Mouse (Mus musculus) kidney, postnatal 0 days (tissue): ENCODE results near the gene Kctd17. TPM values are rescaled to one million over a fixed set of nuclear protein-coding genes. Genes with fewer than 3 reads are reported as not detected.

ENCODE experiments used
- ATAC-seq: fragments of 200-750 bp; cut with Nextera tagmentation; replicated peaks from 2 replicates; pipeline ENCODE4 v1.8.0; 2017; ENCODE audit warnings: low read depth, moderate number of reproducible peaks, moderate TSS enrichment, moderate library complexity; ENCODE audit not compliant: low FRiP score
- DNase-seq: peaks from one replicate; pipeline ENCODE4 v3.0.0-alpha.2; 2016; ENCODE audit warnings: low spot score
- H3K27ac ChIP-seq: fragments of 300-500 bp; sonication (generic); 2 replicates; pipeline ENCODE4 v1.5.1; 2014; ENCODE audit warnings: mild to moderate bottlenecking
- H3K27me3 ChIP-seq: fragments of 300-500 bp; sonication (generic); 2 replicates; pipeline ENCODE4 v1.6.1; 2014; ENCODE audit warnings: low read length, mixed read lengths; ENCODE audit not compliant: insufficient read depth
- H3K36me3 ChIP-seq: fragments of 300-500 bp; sonication (generic); 2 replicates; pipeline ENCODE4 v1.6.1; 2014; ENCODE audit warnings: low read length, mixed read lengths; ENCODE audit not compliant: insufficient read depth
- H3K4me1 ChIP-seq: fragments of 300-500 bp; sonication (generic); replicated peaks from 2 replicates; pipeline ENCODE4 v1.6.1; 2014; ENCODE audit warnings: antibody characterized with exemption, low read length, mixed read lengths; ENCODE audit not compliant: insufficient read depth
- H3K4me2 ChIP-seq: fragments of 300-500 bp; sonication (generic); 2 replicates; pipeline ENCODE4 v1.6.1; 2014; ENCODE audit warnings: mild to moderate bottlenecking, low read length, moderate library complexity, mixed read lengths
- H3K4me3 ChIP-seq: fragments of 300-500 bp; sonication (generic); replicated peaks from 2 replicates; pipeline ENCODE4 v1.5.1; 2014; ENCODE audit warnings: low read depth, low read length
- H3K9ac ChIP-seq: fragments of 300-500 bp; sonication (generic); 2 replicates; pipeline ENCODE4 v1.6.1; 2014; ENCODE audit warnings: low read depth, low read length
- H3K9me3 ChIP-seq: fragments of 300-500 bp; sonication (generic); replicated peaks from 2 replicates; pipeline ENCODE4 v1.6.1; 2016; ENCODE audit warnings: low read length, inconsistent platforms, mixed read lengths
- CTCF ChIP-seq: IDR thresholded peaks from 2 replicates; pipeline ENCODE4 v1.5.1; 2016; ENCODE audit warnings: antibody characterized with exemption, low read depth, mild to moderate bottlenecking, moderate library complexity
- WGBS: fragments of 180-500 bp; shearing (Covaris S2); extraction: QIAGEN DNeasy Blood & Tissue Kit; methylation state at CpG from one replicate; pipeline ENCODE4 v1.1.7; 2014; 5-methylcytosine and 5-hydroxymethylcytosine counted together
- polyA plus RNA-seq: library from polyadenylated mRNA; unstranded; fragments of >200 nt; fragmentation: Nextera tagmentation; extraction: Ambion mirVana; gene quantifications from 2 replicates; pipeline ENCODE4 v1.2.1, GENCODE M21; 2015

The Kctd17 gene
- 44.8 and 47.8 TPM in 2 replicates for polyA plus RNA-seq

DNA sequence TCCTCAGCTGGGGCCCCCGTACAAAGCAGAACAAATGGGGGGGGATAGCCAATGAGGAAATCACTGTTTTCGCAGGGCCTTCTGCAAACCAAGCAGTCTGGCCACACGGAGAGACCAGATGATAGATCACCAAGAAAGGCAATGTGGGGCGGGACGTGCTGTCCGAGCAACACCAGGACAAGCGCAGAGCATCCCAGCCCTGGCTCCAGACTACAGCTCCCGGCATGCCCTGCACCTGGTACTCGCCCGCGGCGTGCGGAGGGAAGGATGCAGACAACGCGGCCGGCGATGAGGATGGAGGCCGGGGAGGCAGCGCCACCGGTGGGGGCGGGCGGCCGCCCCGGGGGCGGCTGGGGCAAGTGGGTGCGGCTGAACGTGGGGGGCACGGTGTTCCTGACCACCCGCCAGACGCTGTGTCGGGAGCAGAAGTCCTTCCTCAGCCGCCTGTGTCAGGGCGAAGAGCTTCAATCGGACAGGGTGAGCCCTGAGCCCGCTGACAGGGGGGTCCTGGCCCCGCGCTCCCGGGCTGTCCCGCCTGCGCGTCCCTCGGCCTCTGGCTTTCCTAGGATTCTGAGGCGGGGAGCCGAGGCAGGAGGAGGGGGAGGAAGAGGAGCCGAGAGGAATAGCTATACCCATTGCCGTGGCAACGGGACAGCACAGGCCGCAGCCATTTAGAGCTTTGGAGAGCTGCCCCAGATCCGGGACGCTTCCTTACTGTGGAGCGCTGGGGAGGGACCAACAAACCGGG is at the start of gene Kctd17:
Gene Kctd17, plus strand, starts transcription at position 174 of the 748 bp plus-strand sequence.
- Histone ChIP-seq H3K4me1 (peaks cover 17% of the 10 kb centered on the region), H3K36me3 (peaks cover 6% of the 10 kb centered on the region; the same call in 1 of the 2 replicates), H3K27ac (peak within 1 kb of the TSS; percentile 76), H3K27me3 (no peaks in the 10 kb centered on the region), H3K4me2 (peak within 1 kb of the TSS; percentile 84), H3K4me3 (peak within 1 kb of the TSS; percentile 67), H3K9me3 (no peaks in the 10 kb centered on the region), H3K9ac (peak within 1 kb of the TSS; percentile 59)
- ATAC-seq (peak; percentile 47; the same call in 1 of the 2 replicates), DNase-seq (peak; percentile 89)
- TF ChIP-seq CTCF: no peak
- whole genome bisulfite sequencing: under 1% methylated on average over 51 of the region's 52 CpGs

DNA sequence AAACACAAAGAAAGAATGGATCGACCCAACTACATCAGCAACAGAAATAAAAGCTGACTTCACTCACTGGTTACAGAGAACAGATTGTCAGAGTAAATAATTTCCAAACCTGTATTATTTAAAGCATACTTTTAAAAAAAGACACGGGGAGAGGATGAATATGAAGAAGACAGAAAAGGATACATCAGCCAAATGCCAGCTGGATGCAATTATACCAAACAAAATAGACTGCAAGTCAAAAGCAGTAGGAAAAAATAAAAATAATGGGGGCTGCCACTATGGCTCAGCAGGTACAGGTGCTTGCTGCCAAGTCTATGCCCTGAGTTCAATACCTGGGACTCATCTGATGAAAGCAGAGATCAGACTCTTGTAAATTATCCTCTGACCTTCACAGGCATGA is 48.2 kb upstream of the Kctd17 start:
- DNase-seq (no peak), ATAC-seq (no peak)
- WGBS: 76% methylated on average over 2 of the region's 2 CpGs

DNA sequence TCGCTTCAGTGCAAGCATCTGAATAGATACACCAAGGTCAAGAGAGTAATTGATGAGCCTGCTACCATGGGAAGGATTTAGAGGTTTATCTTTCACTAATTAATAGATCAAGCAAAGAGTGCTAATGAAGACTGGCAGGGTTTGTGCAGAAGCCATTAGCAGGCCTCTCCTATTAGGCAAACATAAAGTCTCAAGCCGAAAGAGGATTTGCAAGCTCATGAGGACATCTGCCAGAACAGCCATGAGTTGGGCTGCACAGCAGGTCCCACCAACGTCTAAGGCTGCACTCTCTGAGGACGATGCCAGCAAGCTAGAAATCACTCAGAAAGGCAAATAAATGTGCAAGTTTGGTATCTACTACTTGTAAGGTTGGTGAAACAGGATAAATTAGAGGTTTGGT is 47.6 kb upstream of the Kctd17 start:
- Histone ChIP-seq H3K9ac (no peak overlapping the region), H3K27me3 (no peaks in the 10 kb centered on the region), H3K4me1 (no peaks in the 10 kb centered on the region), H3K4me2 (no peak overlapping the region), H3K27ac (no peak overlapping the region), H3K9me3 (no peaks in the 10 kb centered on the region), H3K36me3 (no peaks in the 10 kb centered on the region), H3K4me3 (no peak overlapping the region)
- DNase-seq: no peak
- no peak for ATAC-seq
- no peak for TF ChIP-seq CTCF
- 78% methylated on average over 4 of the region's 4 CpGs for WGBS

More for the DNA sequence above, 48.2 kb upstream of the Kctd17 start:
- H3K4me3 ChIP-seq: no peak overlapping the region
- no peak overlapping the region for H3K27ac ChIP-seq
- TF ChIP-seq CTCF: no peak
- no peaks in the 10 kb centered on the region for H3K27me3 ChIP-seq
- no peak overlapping the region for H3K4me2 ChIP-seq
- H3K9ac ChIP-seq: no peak overlapping the region
- H3K36me3 ChIP-seq: no peaks in the 10 kb centered on the region
- no peaks in the 10 kb centered on the region for H3K4me1 ChIP-seq
- H3K9me3 ChIP-seq: no peaks in the 10 kb centered on the region

DNA sequence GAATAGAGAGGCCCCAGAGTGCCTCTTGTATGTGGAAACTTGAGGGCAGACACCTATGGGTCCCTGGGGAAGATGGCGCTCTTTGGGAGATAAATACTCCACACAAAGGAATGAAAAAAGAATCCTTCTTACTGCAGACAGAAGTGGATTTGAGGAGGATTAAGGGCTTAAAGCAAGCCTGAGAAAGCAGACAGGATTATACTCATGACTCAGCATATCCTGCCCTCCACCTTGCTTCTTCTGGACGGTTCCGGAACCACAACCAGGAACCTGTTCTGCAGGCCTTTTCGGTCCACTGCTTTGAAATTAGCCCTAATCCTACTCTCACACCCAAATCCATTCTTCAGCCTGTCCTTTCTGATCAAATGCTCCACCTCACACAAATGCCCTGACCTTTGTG is 46.2 kb upstream of the Kctd17 start:
- no peaks in the 10 kb centered on the region for H3K9me3 ChIP-seq
- DNase-seq: no peak
- no peaks in the 10 kb centered on the region for H3K4me1 ChIP-seq
- no peaks in the 10 kb centered on the region for H3K36me3 ChIP-seq
- no peak overlapping the region for H3K4me3 ChIP-seq
- no peak for ATAC-seq
- TF ChIP-seq CTCF: no peak
- 91% methylated on average over 4 of the region's 4 CpGs for WGBS
- H3K9ac ChIP-seq: no peak overlapping the region
- H3K4me2 ChIP-seq: no peak overlapping the region
- no peaks in the 10 kb centered on the region for H3K27me3 ChIP-seq
- H3K27ac ChIP-seq: no peak overlapping the region

DNA sequence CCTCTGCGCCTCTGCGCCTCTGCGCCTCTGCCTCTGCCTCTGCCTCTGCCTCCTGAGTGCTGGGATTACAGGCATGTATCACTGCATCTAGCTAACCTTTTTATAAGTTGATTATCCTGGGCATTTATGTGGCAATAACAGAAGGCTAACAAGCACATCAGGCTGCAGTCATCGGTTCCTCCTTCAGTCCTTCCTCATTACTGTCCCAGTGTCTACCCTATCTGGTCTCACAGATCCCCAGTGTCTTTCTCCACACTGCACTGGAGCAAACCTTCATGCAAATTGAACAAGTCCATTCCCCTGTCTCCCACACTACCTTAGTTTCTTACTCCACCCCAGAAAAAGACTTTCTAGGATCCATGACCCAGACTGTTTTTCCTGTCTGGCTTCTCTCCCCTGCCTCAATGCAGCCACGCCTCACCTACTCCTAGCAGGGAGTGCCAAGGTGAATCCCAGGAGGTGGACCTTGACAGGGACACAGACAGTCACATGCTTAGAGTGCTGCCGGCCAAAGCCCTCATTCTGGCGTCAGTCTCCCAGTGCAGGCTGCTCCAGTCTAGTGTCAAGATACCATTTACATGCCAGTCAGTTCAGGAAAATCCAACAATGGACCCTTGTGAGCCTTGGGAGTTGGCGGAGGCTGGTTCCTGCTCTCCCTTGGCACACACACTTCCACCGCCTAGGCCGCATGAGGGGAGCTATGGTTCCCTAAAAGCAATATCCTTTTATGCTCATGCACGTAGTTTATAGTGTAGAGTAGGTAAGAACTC is 44.7 kb upstream of the Kctd17 start:
- WGBS: 76% methylated on average over 11 of the region's 11 CpGs
- H3K4me3 ChIP-seq: no peak overlapping the region
- H3K27ac ChIP-seq: 0 out of 2 replicates have a peak overlapping the region, but pooled peaks have one; percentile 15
- no peak overlapping the region for H3K4me2 ChIP-seq
- no peaks in the 10 kb centered on the region for H3K9me3 ChIP-seq
- TF ChIP-seq CTCF: no peak
- DNase-seq: peak; percentile 19
- H3K9ac ChIP-seq: no peak overlapping the region
- H3K4me1 ChIP-seq: no peaks in the 10 kb centered on the region
- peak; percentile 85 for ATAC-seq
- H3K27me3 ChIP-seq: no peaks in the 10 kb centered on the region
- H3K36me3 ChIP-seq: no peaks in the 10 kb centered on the region

DNA sequence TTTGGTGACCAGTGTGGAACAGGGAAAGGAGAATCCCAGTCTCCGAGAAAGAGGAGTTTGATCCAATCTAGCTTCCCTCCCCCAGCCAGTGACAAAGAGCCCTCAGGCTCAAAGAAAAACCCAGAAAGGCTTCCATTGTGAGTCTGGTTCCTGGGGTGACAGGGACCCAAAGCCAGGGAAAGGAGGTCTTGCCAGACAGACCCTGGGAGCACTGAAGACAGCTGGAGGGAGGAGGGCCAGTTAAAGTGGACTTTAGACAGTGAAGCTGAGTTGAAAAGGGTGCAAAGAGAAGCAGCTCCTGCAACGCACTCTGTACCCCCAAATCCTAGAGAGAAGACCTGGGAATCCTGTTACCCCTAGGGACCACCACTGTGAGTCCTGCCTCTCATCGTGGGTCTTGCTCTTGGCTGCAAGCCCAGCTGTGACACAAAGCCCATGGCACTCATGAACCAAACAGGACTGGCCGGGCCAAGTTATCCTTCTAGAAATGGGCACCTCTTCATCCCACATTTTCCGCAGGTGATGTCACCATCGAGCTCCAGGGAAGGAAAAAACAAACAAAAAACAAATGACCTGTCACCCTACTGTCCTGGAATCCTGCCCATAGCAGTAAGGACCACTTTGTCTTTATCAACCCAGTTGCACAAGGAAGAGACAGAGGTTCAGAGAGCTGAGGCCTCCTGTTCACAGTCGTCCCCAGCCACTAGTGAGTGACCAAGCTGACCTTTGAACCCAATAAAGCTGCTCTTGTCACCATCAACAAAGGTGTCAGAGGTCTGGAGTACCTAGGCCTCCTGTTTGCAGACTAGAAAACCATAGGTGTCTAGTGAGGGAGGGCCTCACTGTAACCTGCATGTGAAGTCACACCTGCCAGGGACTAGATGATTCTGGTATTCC is 43.9 kb upstream of the Kctd17 start:
- H3K27ac ChIP-seq: no peak overlapping the region
- no peak for ATAC-seq
- 61% methylated on average over 7 of the region's 7 CpGs for WGBS

More for the DNA sequence above, 43.9 kb upstream of the Kctd17 start:
- Histone ChIP-seq H3K4me3 (no peak overlapping the region), H3K36me3 (no peaks in the 10 kb centered on the region), H3K27me3 (no peaks in the 10 kb centered on the region), H3K9me3 (no peaks in the 10 kb centered on the region), H3K4me2 (no peak overlapping the region), H3K9ac (no peak overlapping the region), H3K4me1 (no peaks in the 10 kb centered on the region)
- DNase-seq: no peak
- no peak for TF ChIP-seq CTCF
